Mouse (Mus musculus) embryonic facial prominence, embryonic 11.5 days (tissue): Measurements from ENCODE around the gene Oxct1. TPM values are rescaled to one million over a fixed set of nuclear protein-coding genes. Genes with fewer than 3 reads are reported as not detected.

Experiments used
- ATAC-seq: fragments of 200-750 bp; cut with Nextera tagmentation; replicated peaks from 2 replicates; pipeline ENCODE4 v1.8.0; 2017; ENCODE audit warnings: low read depth; ENCODE audit not compliant: insufficient number of reproducible peaks, low FRiP score, low TSS enrichment
- DNase-seq: peaks from one replicate; pipeline ENCODE4 v3.0.0-alpha.2; 2015; ENCODE audit warnings: low spot score
- H3K27ac ChIP-seq: fragments of 300-500 bp; sonication (generic); replicated peaks from 2 replicates; pipeline ENCODE4 v1.5.1; 2014; ENCODE audit warnings: mild to moderate bottlenecking, low read depth, low read length, control low read depth
- H3K27me3 ChIP-seq: fragments of 300-500 bp; sonication (generic); 2 replicates; pipeline ENCODE4 v1.6.1; 2014; ENCODE audit warnings: mild to moderate bottlenecking, low read length, moderate library complexity, mixed read lengths; ENCODE audit not compliant: control insufficient read depth, insufficient read depth
- H3K36me3 ChIP-seq: fragments of 300-500 bp; sonication (generic); replicated peaks from 2 replicates; pipeline ENCODE4 v1.6.1; 2014; ENCODE audit warnings: low read depth, mild to moderate bottlenecking, low read length, moderate library complexity, mixed read lengths; ENCODE audit not compliant: control insufficient read depth, insufficient read depth
- H3K4me1 ChIP-seq: fragments of 300-500 bp; sonication (generic); 2 replicates; pipeline ENCODE4 v1.6.1; 2014; ENCODE audit warnings: low read length, mixed read lengths; ENCODE audit not compliant: control insufficient read depth, insufficient read depth
- H3K4me2 ChIP-seq: fragments of 300-500 bp; sonication (generic); 2 replicates; pipeline ENCODE4 v1.6.1; 2014; ENCODE audit warnings: low read depth, mild to moderate bottlenecking, control low read depth, low read length, moderate library complexity
- H3K4me3 ChIP-seq: fragments of 300-500 bp; sonication (generic); 2 replicates; pipeline ENCODE4 v1.5.1; 2014; ENCODE audit warnings: low read depth, low read length, control low read depth
- H3K9ac ChIP-seq: fragments of 300-500 bp; sonication (generic); replicated peaks from 2 replicates; pipeline ENCODE4 v1.6.1; 2014; ENCODE audit warnings: mild to moderate bottlenecking, control low read depth, low read length
- H3K9me3 ChIP-seq: fragments of 300-500 bp; sonication (generic); replicated peaks from 2 replicates; pipeline ENCODE4 v1.6.1; 2016; ENCODE audit warnings: mild to moderate bottlenecking, low read length, inconsistent platforms, mixed read lengths; ENCODE audit not compliant: control insufficient read depth
- WGBS: fragments of 180-500 bp; shearing (Covaris S2); extraction: QIAGEN DNeasy Blood & Tissue Kit; methylation state at CpG from one replicate; pipeline ENCODE4 v1.1.7; 2014; 5-methylcytosine and 5-hydroxymethylcytosine counted together
- polyA plus RNA-seq: library from polyadenylated mRNA; unstranded; fragments of >200 nt; fragmentation: Nextera tagmentation; extraction: Ambion mirVana; gene quantifications from 2 replicates; pipeline ENCODE4 v1.2.1, GENCODE M21; 2014

Oxct1 gene
- polyA plus RNA-seq, 1 experiment from 2014 or later: 215 TPM

DNA sequence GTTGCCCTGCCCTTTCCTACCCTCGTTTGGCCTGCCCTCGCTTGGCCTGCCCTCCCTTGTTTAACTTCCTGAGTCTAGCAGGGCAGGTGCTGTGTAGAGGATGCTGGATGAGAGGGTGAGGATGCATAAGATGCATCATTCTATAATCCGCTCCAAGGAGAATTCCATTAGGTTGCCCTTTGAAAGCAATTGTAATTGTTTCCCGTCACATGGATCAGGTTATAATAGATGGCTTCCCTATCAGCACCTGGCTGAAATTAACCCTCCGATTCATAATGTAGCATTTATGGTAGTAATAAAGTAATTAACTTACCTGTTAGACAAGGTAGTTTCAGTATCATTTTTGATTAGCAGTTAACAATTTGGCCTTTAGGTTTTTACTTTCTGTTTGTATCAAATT is 119.2 kb downstream of the Oxct1 start:
- WGBS: 81% methylated on average over 5 of the region's 5 CpGs
- no peak for DNase-seq

GRCm38 (mm10) chr15:4147700-4148099 is 121.5 kb downstream of the Oxct1 start:
- WGBS: 84% methylated on average over 2 of the region's 2 CpGs

More for the DNA sequence above, 119.2 kb downstream of the Oxct1 start:
- Histone ChIP-seq H3K9ac (no peak overlapping the region), H3K27ac (no peak overlapping the region), H3K27me3 (no peaks in the 10 kb centered on the region), H3K4me2 (no peak overlapping the region), H3K4me3 (no peak overlapping the region), H3K9me3 (no peaks in the 10 kb centered on the region), H3K36me3 (no peaks in the 10 kb centered on the region), H3K4me1 (no peaks in the 10 kb centered on the region)
- no peak for ATAC-seq

DNA sequence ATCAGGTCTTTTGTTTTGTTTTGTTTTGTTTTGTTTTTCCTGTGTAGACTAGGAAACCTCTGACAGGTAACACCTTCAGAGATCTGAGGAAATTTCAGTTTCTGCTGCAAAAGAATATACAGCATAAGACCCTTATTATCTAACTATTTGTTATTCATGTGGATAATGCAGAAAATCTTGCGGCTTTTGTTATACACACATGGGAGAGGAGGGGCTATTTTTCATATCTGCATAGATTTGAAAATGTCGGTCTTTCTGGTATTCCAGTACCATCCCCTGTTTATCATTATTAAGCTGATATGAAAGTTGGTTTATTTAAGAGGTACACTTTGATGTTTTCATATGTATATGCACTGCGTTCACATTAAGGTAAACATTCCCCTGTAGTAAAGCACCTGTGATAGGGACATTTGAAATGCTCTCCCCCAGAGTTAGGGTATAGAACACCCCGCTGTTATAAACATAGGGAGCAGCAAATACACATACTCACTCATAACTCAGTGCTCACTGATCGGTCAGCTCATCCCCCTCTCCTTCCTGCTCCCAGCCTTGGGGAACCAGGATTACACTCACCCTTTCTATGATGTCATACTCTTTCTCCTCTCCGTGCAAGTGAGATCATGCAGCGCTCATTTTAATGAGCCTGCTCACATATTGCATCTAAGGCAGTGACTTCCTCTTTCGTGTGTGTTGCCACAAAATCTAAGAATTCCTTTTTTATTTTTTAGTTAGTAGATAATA is 122.6 kb downstream of the Oxct1 start:
- Histone ChIP-seq H3K36me3 (no peaks in the 10 kb centered on the region), H3K4me2 (no peak overlapping the region), H3K9me3 (no peaks in the 10 kb centered on the region), H3K4me1 (no peaks in the 10 kb centered on the region), H3K9ac (no peak overlapping the region), H3K27ac (no peak overlapping the region), H3K4me3 (no peak overlapping the region), H3K27me3 (no peaks in the 10 kb centered on the region)
- 87% methylated on average over 8 of the region's 8 CpGs for WGBS
- ATAC-seq (no peak), DNase-seq (no peak)

More at GRCm38 (mm10) chr15:4147700-4148099, 121.5 kb downstream of the Oxct1 start:
- ATAC-seq (no peak), DNase-seq (no peak)
- Histone ChIP-seq H3K4me1 (no peaks in the 10 kb centered on the region), H3K36me3 (no peaks in the 10 kb centered on the region), H3K27me3 (no peaks in the 10 kb centered on the region), H3K4me3 (no peak overlapping the region), H3K4me2 (no peak overlapping the region), H3K9ac (no peak overlapping the region), H3K27ac (no peak overlapping the region), H3K9me3 (no peaks in the 10 kb centered on the region)

DNA sequence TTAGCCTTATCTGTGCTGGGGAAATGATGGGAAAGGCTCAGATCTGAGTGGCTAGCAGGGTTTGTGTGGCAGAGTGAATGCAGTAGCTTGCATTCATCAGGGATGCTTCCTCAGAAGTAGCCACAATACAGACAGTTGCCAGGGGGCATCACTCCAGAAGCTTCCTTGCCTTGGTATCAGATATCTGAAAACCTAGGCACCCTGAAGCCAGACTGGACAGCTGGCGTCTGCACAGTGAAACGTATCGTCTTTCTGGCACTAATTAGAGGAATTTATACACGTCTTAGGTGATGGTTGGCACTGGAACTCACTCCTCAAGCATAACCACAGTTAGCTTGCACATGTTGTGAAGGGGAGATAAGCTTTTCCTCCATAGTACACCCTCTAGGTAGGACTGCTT is 128.5 kb downstream of the Oxct1 start:
- Histone ChIP-seq H3K36me3 (no peaks in the 10 kb centered on the region), H3K27me3 (no peaks in the 10 kb centered on the region), H3K27ac (no peak overlapping the region), H3K4me2 (no peak overlapping the region), H3K4me1 (no peaks in the 10 kb centered on the region), H3K4me3 (no peak overlapping the region), H3K9me3 (no peaks in the 10 kb centered on the region), H3K9ac (no peak overlapping the region)
- WGBS: 69% methylated on average over 4 of the region's 4 CpGs
- no peak for ATAC-seq
- no peak for DNase-seq

GRCm38 (mm10) chr15:4167946-4168345 is 141.8 kb downstream of the Oxct1 start:
- Histone ChIP-seq H3K4me3 (no peak overlapping the region), H3K27ac (no peak overlapping the region), H3K36me3 (no peaks in the 10 kb centered on the region), H3K9ac (no peak overlapping the region), H3K27me3 (no peaks in the 10 kb centered on the region), H3K4me2 (no peak overlapping the region), H3K9me3 (no peaks in the 10 kb centered on the region), H3K4me1 (no peaks in the 10 kb centered on the region)
- no peak for ATAC-seq
- DNase-seq: no peak
- WGBS: 74% methylated on average over 2 of the region's 2 CpGs

DNA sequence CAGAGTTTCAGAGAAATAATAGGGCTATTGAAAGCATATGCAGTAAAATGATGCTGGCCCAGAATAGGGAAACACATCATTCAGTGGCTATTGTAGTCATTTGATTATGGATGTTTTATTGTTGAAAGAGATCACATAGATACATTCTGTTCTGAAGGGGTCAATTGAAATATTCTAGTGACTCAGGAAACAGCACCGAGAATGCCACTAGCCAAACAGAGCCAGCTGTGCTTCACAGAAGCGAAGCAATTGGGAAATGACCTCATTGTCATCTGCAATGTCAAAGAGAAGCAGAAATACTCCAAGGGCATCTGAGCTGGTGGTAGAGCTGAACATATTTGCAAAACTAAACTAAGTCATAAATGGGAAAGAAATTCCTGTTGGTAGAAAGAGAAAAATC is 145.4 kb downstream of the Oxct1 start:
- no peak overlapping the region for H3K27ac ChIP-seq
- WGBS: 70% methylated on average over 2 of the region's 2 CpGs
- H3K27me3 ChIP-seq: no peaks in the 10 kb centered on the region
- DNase-seq: no peak
- no peak for ATAC-seq
- H3K9ac ChIP-seq: no peak overlapping the region
- H3K4me2 ChIP-seq: no peak overlapping the region
- H3K4me1 ChIP-seq: no peaks in the 10 kb centered on the region
- H3K4me3 ChIP-seq: no peak overlapping the region
- H3K36me3 ChIP-seq: no peaks in the 10 kb centered on the region
- H3K9me3 ChIP-seq: no peaks in the 10 kb centered on the region

DNA sequence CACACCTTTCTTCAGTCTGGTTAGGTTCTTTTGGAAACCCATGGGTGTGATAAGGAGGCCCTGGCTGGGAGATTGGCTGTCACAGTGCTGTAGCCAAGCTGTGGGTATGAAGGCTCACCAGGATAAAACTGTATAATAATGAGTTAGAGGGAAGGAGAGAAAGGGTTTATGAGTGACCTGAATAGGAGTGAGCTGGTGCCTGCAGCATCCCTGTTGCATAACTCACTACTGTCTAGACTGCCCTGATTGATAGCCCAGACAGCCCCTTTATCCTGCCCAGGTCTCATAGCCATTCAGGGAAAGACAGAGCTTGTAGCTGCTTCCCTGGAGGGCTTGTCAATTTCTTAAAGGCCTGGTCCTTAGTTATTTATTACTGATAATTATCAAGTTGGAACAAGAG is 171.7 kb downstream of the Oxct1 start:
- H3K27ac ChIP-seq: no peak overlapping the region
- H3K27me3 ChIP-seq: no peaks in the 10 kb centered on the region
- no peaks in the 10 kb centered on the region for H3K4me1 ChIP-seq
- no peaks in the 10 kb centered on the region for H3K36me3 ChIP-seq
- no peak for DNase-seq
- no peak overlapping the region for H3K4me2 ChIP-seq
- no peaks in the 10 kb centered on the region for H3K9me3 ChIP-seq
- no peak for ATAC-seq
- no peak overlapping the region for H3K9ac ChIP-seq
- H3K4me3 ChIP-seq: no peak overlapping the region
